Mouse (Mus musculus) cerebellum, adult 11-12 months (tissue): Measurements from ENCODE around the gene Rps3.

ENCODE experiments used
- DNase-seq: peaks from one replicate; pipeline ENCODE4 v3.0.0; 2022

The Rps3 gene

DNA sequence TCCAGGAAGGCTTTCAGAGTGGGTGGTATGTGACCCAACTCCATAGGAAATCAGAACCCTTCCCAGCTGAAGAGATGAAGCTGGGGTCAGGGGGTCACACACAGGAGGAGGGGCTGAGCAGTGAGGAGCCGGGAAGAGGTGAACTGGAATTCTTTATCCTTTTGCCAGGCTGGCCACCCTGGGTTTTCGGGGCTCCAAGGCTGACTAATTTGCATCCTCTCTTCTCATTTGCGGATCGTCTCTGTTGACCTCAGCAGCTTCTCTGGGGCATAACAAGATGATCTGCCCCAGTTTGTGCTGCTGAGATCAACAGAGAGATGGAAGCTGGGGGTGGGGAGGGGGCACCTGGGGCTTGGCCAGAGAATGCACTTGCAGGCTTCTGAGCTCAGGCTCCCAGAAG, 47.0 kb downstream of the Rps3 start:
- DNase-seq, result no peak

GRCm38 (mm10) chr7:99434672-99435250, 48.8 kb downstream of the Rps3 start:
- DNase-seq, result no peak

GRCm38 (mm10) chr7:99432863-99433262, 50.7 kb downstream of the Rps3 start:
- DNase-seq, result no peak

- no peak for DNase-seq
Measured at GRCm38 (mm10) chr7:99432248-99432647, 51.3 kb downstream of the Rps3 start.

- DNase-seq, result no peak
Measured at GRCm38 (mm10) chr7:99430246-99430645, 53.3 kb downstream of the Rps3 start.

DNA sequence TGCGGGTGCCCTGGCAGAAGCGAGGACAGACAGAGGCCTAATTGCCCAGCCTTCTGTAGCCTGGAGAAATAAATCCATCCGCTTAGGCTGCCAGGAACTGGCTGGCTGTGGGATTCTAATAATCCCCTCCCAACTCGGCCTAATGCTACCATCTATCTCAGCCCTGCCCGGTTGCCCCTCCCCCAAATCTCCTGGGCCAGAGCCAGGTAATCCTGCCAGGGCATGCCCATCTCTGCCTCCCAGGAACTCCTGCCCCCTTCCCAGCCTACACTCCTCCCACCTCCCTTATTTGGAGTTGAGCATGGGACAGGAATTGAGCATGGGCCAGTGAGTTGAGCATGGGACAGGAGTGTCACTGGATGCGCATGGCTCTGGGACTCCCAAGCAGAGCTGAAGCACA, 53.8 kb downstream of the Rps3 start:
- DNase-seq, result no peak

DNA sequence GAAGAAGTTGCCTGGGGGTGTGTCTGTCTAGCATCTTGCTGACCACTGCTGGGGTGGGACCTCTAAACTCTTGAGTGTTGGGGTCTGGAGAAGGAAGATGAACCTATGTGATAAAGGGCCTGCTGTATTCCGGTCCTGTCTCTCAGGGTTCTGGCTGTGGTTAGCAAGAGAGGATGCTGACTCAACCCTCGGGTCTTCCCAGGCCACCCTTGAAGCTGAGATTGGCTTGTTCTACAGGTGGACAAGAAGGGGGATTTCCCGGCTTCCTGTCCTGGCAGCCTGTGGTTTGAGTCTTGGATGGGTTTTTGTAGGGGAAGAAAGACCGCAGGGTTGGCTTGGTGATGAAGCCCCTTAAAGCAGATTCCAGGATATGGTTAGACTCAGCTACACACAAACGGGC, 54.7 kb downstream of the Rps3 start:
- DNase-seq, result no peak

DNA sequence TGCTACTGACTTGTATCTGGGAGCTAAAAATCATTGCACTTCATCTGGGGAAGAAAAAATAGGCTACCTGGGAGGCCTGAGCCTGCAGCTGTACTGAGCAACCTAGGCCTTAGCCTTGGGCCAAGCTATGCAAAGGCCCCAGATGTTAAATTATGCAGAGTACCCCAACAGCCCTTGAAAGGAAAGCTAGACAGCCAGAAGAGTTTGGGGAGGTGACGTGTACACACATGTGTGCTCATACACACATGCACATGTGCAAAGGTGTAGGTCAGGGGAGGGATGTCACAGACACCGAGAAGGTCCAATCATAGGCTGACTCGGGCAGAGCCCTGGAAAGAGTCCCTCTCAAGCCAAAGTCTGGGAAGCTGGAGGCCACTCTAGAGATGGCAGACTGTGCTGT, 55.6 kb downstream of the Rps3 start:
- DNase-seq, result no peak
